Mouse (Mus musculus) heart, embryonic 14.5 days (tissue): ENCODE results near the gene Fgr. TPM values are rescaled to one million over a fixed set of nuclear protein-coding genes. Genes with fewer than 3 reads are reported as not detected.
A peak's percentile ranks its signal among the peaks of the same experiment; 100 is the strongest.
"Not testable (repeated sequence)": the region's sequence is repeated elsewhere in the genome, so short reads cannot be mapped to it uniquely, and the experiment has no call there.

Experiments
- ATAC-seq: fragments of 200-750 bp; cut with Nextera tagmentation; 2 replicates; pipeline ENCODE4 v1.8.0; 2017; ENCODE audit warnings: low read depth, moderate TSS enrichment; ENCODE audit not compliant: insufficient number of reproducible peaks, insufficient read depth, low FRiP score
- H3K27ac ChIP-seq, 2 experiments: fragments of 200-500 bp in 1 of 2; fragments of 300-500 bp in 1 of 2; sonication (generic) in 1 of 2; replicated peaks in 1 of 2; 2 replicates each; pipeline ENCODE4 v1.5.1; 2012 to 2014; ENCODE audit warnings: low read depth in 2 of 2, low read length in 2 of 2, control low read depth in 1 of 2, mild to moderate bottlenecking in 1 of 2, mixed read lengths in 1 of 2; ENCODE audit not compliant: control insufficient read depth in 1 of 2, insufficient read depth in 1 of 2
- H3K27me3 ChIP-seq: fragments of 300-500 bp; sonication (generic); 2 replicates; pipeline ENCODE4 v1.6.1; 2014; ENCODE audit warnings: mild to moderate bottlenecking, low read length, control low read depth; ENCODE audit not compliant: control insufficient read depth, insufficient read depth
- H3K36me3 ChIP-seq: fragments of 300-500 bp; sonication (generic); 2 replicates; pipeline ENCODE4 v1.6.1; 2014; ENCODE audit warnings: mild to moderate bottlenecking, control low read depth, low read length, mixed read lengths; ENCODE audit not compliant: control insufficient read depth, insufficient read depth
- H3K4me1 ChIP-seq, 2 experiments: fragments of 200-500 bp in 1 of 2; fragments of 300-500 bp in 1 of 2; sonication (generic) in 1 of 2; 2 replicates each; pipeline ENCODE4 v1.6.1; 2012 to 2014; ENCODE audit warnings: low read length in 2 of 2, control low read depth in 1 of 2, mixed read lengths in 1 of 2; ENCODE audit not compliant: control insufficient read depth in 2 of 2, insufficient read depth in 2 of 2
- H3K4me2 ChIP-seq: fragments of 300-500 bp; sonication (generic); 2 replicates; pipeline ENCODE4 v1.6.1; 2014; ENCODE audit warnings: mild to moderate bottlenecking, low read length
- H3K4me3 ChIP-seq, 2 experiments: fragments of 200-500 bp in 1 of 2; fragments of 300-500 bp in 1 of 2; sonication (generic) in 1 of 2; 2 replicates each; pipeline ENCODE4 v1.5.1; 2012 to 2014; ENCODE audit warnings: low read length in 2 of 2, mild to moderate bottlenecking in 2 of 2, control low read depth in 1 of 2, low read depth in 1 of 2, moderate library complexity in 1 of 2; ENCODE audit not compliant: control insufficient read depth in 1 of 2, insufficient read depth in 1 of 2
- H3K9ac ChIP-seq: fragments of 300-500 bp; sonication (generic); 2 replicates; pipeline ENCODE4 v1.6.1; 2014; ENCODE audit warnings: mild to moderate bottlenecking, low read length
- H3K9me3 ChIP-seq: fragments of 300-500 bp; sonication (generic); 2 replicates; pipeline ENCODE4 v1.6.1; 2016; ENCODE audit warnings: low read length, control low read depth; ENCODE audit not compliant: control insufficient read depth
- WGBS: fragments of 180-500 bp; shearing (Covaris S2); extraction: QIAGEN DNeasy Blood & Tissue Kit; methylation state at CpG from one replicate; pipeline ENCODE4 v1.1.7; 2014; 5-methylcytosine and 5-hydroxymethylcytosine counted together
- polyA plus RNA-seq: library from polyadenylated mRNA; unstranded; fragments of >200 nt; fragmentation: Nextera tagmentation; extraction: Ambion mirVana; gene quantifications from 2 replicates; pipeline ENCODE4 v1.2.1, GENCODE M21; 2014

Fgr gene
- polyA plus RNA-seq: 0.18 and 0.74 TPM in 2 replicates

- WGBS: 16% methylated on average over 21 of the region's 21 CpGs
- no peak for ATAC-seq
- Histone ChIP-seq H3K9ac (no peak within 1 kb of the TSS; the same call in 1 of the 2 replicates), H3K27ac (no peak within 1 kb of the TSS), H3K27me3 (peaks cover 8% of the 10 kb centered on the region; the same call in 1 of the 2 replicates), H3K4me3 (peak within 1 kb of the TSS; percentile 9 to 19; a peak in 2 of 4 replicates), H3K4me1 (peaks cover 12 to 18% of the 10 kb centered on the region in 2 experiments), H3K4me2 (peak within 1 kb of the TSS; percentile 50), H3K9me3 (no peaks in the 10 kb centered on the region), H3K36me3 (no peaks in the 10 kb centered on the region)
These were observed at the start of gene Fgr for GRCm38 (mm10) chr4:132973814-132974398. Gene Fgr, plus strand, starts transcription at chr4:132974095.

DNA sequence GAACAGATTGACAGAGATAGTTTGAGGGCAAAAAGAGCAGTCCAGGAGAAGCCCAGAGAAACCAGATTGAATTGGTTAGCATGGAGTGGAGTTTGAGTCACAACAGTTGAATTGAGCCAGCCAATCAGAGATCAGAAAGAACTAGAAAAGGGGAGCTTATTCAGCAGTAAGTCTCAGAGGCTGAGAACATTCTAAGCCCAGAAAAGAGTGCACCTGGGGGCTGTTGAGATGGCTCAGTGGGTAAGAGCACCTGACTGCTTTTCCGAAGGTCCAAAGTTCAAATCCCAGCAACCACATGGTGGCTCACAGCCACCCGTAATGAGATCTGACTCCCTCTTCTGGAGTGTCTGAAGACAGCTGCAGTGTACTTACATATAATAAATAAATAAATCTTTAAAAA is 47.4 kb upstream of the Fgr start:
- not testable (repeated sequence) for H3K36me3 ChIP-seq, H3K27ac ChIP-seq, H3K9me3 ChIP-seq, H3K4me3 ChIP-seq, H3K27me3 ChIP-seq, H3K4me1 ChIP-seq, ATAC-seq, H3K4me2 ChIP-seq, H3K9ac ChIP-seq
- WGBS: 80% methylated on average over 2 of the region's 2 CpGs

- Histone ChIP-seq H3K4me1 (0 out of 4 replicates have a peak, but pooled peaks cover 0 to 2% of the 10 kb centered on the region in 2 experiments), H3K27me3 (no peaks in the 10 kb centered on the region), H3K4me2 (no peak overlapping the region), H3K36me3 (no peaks in the 10 kb centered on the region), H3K4me3 (no peak overlapping the region), H3K9ac (no peak overlapping the region), H3K9me3 (no peaks in the 10 kb centered on the region), H3K27ac (no peak overlapping the region)
- WGBS: 9% methylated on average over 8 of the region's 8 CpGs
- no peak for ATAC-seq
These were observed 43.1 kb upstream of the Fgr start for GRCm38 (mm10) chr4:132930784-132931183.

- no peaks in the 10 kb centered on the region for H3K27me3 ChIP-seq
- 0 out of 4 replicates have a peak, but pooled peaks cover 0 to 2% of the 10 kb centered on the region in 2 experiments for H3K4me1 ChIP-seq
- H3K4me3 ChIP-seq: no peak overlapping the region
- no peak overlapping the region for H3K9ac ChIP-seq
- ATAC-seq: no peak
- no peaks in the 10 kb centered on the region for H3K36me3 ChIP-seq
- 66% methylated on average over 4 of the region's 4 CpGs for WGBS
- H3K27ac ChIP-seq: no peak overlapping the region
- no peaks in the 10 kb centered on the region for H3K9me3 ChIP-seq
- no peak overlapping the region for H3K4me2 ChIP-seq
These were observed 41.0 kb upstream of the Fgr start for GRCm38 (mm10) chr4:132932752-132933404.

DNA sequence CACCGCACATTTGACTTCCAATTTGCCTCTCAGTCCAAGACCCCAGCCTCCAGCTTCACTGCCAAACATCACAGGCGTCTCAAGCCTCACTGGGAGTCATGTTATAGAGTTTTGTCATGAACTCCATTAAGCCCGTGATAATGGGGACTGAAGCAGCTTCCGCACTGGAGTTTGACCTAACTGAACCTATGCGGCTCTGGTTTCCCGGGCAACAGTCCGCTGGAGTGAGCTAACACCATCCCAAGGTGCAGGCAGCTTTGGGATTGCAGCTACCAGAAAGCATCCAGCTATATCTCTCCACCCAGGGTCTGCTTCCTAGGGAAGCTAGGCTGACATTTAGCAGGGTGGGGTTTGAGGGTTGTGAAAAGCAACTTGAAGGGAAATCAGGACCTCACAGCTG is 39.3 kb upstream of the Fgr start:
- no peak for ATAC-seq
- WGBS: 47% methylated on average over 7 of the region's 7 CpGs
- H3K36me3 ChIP-seq: no peaks in the 10 kb centered on the region
- no peak overlapping the region for H3K9ac ChIP-seq
- H3K9me3 ChIP-seq: no peaks in the 10 kb centered on the region
- no peaks in the 10 kb centered on the region for H3K27me3 ChIP-seq
- H3K27ac ChIP-seq: no peak overlapping the region
- H3K4me1 ChIP-seq: peaks cover 6 to 10% of the 10 kb centered on the region in 2 experiments
- no peak overlapping the region for H3K4me2 ChIP-seq
- no peak overlapping the region for H3K4me3 ChIP-seq

DNA sequence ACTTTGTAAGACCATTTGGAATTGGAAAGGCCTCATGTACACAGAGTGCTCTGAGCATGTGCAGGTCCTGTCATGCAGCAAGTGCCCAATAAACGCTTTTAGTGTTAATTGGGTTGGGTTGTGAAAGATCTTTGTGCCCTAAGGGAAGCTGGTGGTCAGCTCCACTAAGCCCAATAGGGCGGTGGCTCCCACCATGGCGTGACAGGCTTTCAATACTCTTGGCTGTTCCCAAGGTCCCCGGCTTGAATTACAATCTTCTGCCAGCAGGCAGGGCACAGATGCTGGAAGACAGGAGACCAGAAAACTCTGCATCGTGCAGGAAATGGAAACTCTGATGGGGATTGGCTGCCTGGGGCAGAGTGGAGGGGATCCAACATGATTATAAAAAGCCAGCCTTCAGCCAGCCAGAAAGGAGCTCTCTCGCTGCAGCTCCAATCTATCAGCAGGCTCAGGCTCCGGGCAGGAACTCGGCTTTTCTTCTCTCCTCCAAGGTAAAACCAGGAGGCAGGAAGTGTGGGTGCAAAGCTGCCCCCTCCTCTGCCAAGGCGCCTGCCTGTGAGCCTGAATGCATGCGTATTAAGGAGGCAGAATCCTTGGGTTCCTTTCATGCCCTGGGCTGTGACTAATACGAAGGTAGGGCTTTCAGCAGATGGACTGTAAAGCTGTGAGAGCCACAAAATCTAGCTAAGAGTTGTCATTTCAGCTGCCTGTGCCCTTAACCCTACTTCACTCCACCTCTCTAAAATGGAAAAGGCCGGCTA is 35.5 kb upstream of the Fgr start:
- no peaks in the 10 kb centered on the region for H3K27me3 ChIP-seq
- no peaks in the 10 kb centered on the region for H3K9me3 ChIP-seq
- no peaks in the 10 kb centered on the region for H3K36me3 ChIP-seq
- 0 out of 2 replicates have a peak overlapping the region, but pooled peaks have one; percentile 16 for H3K4me2 ChIP-seq
- peak overlapping the region; percentile 27; the same call in 1 of the 2 replicates for H3K9ac ChIP-seq
- H3K4me3 ChIP-seq: no peak overlapping the region
- peaks cover 6 to 10% of the 10 kb centered on the region in 2 experiments for H3K4me1 ChIP-seq
- WGBS: 47% methylated on average over 12 of the region's 12 CpGs
- peak; percentile 47; the same call in 1 of the 2 replicates for ATAC-seq
- H3K27ac ChIP-seq: peak overlapping the region; percentile 17 to 58; a peak in 3 of 4 replicates

- Histone ChIP-seq H3K4me2 (no peak overlapping the region), H3K9me3 (no peaks in the 10 kb centered on the region), H3K27me3 (no peaks in the 10 kb centered on the region), H3K9ac (no peak overlapping the region), H3K27ac (no peak overlapping the region), H3K36me3 (no peaks in the 10 kb centered on the region), H3K4me1 (peaks cover 6 to 10% of the 10 kb centered on the region in 2 experiments), H3K4me3 (no peak overlapping the region)
- ATAC-seq: no peak
- WGBS: 26% methylated on average over 22 of the region's 22 CpGs
These were observed 34.3 kb upstream of the Fgr start for GRCm38 (mm10) chr4:132939421-132940127.
